In the genomic region with DNA sequence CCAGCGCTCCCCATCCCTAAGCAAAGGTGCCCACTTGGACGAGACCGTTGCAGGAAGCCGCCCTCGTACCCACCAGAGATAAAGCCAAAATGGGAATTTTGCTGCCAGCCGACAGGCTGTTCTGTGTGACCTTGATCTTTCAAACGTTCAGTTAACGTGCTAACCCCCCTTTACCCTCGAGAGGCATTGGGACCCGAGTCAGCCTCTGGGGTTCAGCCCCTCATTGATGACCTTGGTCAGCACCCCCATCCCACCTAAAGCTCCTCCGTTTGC, we compare ENCODE assay signal across 8 mouse cellular contexts. TPM values are rescaled to one million over a fixed set of nuclear protein-coding genes. Genes with fewer than 3 reads are reported as not detected.
DNase-seq lines count a peak whose midpoint lies in the region; ATAC-seq and TF ChIP-seq lines count a peak whose summit lies in the region.

No protein-coding gene starts in this region.

- no peak for DNase-seq in heart, embryonic 10.5 days (ENCODE audit: low spot score)
- DNase-seq in heart, postnatal 14 days = no peak
- DNase-seq in ES-E14 (ENCODE audit: low read depth, low spot score) (no peak), adipocyte (ENCODE audit: low spot score) (no peak)
- DNase-seq in liver, postnatal 0 days = no peak
- DNase-seq in layer of hippocampus, adult 8-10 months (ENCODE audit: low spot score in 2 of 2) = no peak

- H3K27me3 ChIP-seq in heart, embryonic 10.5 days (ENCODE audit: insufficient read depth, poor library complexity, severe bottlenecking) = no peaks in the 10 kb centered on the region
- no peaks in the 10 kb centered on the region for H3K27me3 ChIP-seq in heart, embryonic 15.5 days
- H3K27me3 ChIP-seq in liver, postnatal 0 days (ENCODE audit: insufficient read depth, low read length) = no peaks in the 10 kb centered on the region

- TF ChIP-seq EP300 in liver, postnatal 0 days (IDR thresholded peaks at IDR 0.05; ENCODE audit: low read depth) = no peak

- in situ Hi-C loops in ES-E14 (cut with MboI; ENCODE audit: low sequenced_read_pairs in 2 of 2, unreplicated experiment in 2 of 2) = no loop called here

- no peaks in the 10 kb centered on the region for H3K36me3 ChIP-seq in heart, embryonic 10.5 days
- no peaks in the 10 kb centered on the region for H3K36me3 ChIP-seq in ES-E14 (ENCODE audit: control insufficient read depth, insufficient read depth, low read length, poor library complexity, severe bottlenecking)
- no peaks in the 10 kb centered on the region for H3K36me3 ChIP-seq in heart, embryonic 15.5 days
- H3K36me3 ChIP-seq in liver, postnatal 0 days (replicated peaks; ENCODE audit: insufficient read depth, low read length) = no peaks in the 10 kb centered on the region

- H3K27ac ChIP-seq in heart, embryonic 10.5 days = peak overlapping the region; percentile 91
- H3K27ac ChIP-seq in ES-E14 (ENCODE audit: insufficient read depth, low read depth, low read length, poor library complexity, severe bottlenecking) = no peak overlapping the region
- peak overlapping the region; percentile 78 for H3K27ac ChIP-seq in heart, embryonic 15.5 days
- peak overlapping the region; percentile 7; the same call in 1 of the 2 replicates for H3K27ac ChIP-seq in liver, postnatal 0 days (ENCODE audit: low read depth)

- 5% methylated on average over 11 of the region's 11 CpGs for WGBS in heart, embryonic 10.5 days
- WGBS in heart, embryonic 15.5 days = 7% methylated on average over 11 of the region's 11 CpGs
- WGBS in liver, postnatal 0 days (ENCODE audit: insufficient replicate concordance) = 4% methylated on average over 11 of the region's 11 CpGs

- peaks cover 53% of the 10 kb centered on the region for H3K4me1 ChIP-seq in heart, embryonic 10.5 days
- peaks cover 2 to 6% of the 10 kb centered on the region in 2 experiments; a peak in 3 of 4 replicates for H3K4me1 ChIP-seq in ES-E14 (ENCODE audit: control insufficient read depth in 2 of 2, insufficient read depth in 2 of 2, low read length in 2 of 2, poor library complexity in 1 of 2)
- peaks cover 12% of the 10 kb centered on the region for H3K4me1 ChIP-seq in heart, embryonic 15.5 days (replicated peaks)
- H3K4me1 ChIP-seq in liver, postnatal 0 days (ENCODE audit: insufficient read depth) = peaks cover 36% of the 10 kb centered on the region

- intact Hi-C loops in heart, postnatal 14 days (cut with DNase I) = loop anchor here (5.0 kb wide), 1 partner anchor 63 kb away; no protein-coding TSS in a partner anchor

- no peaks in the 10 kb centered on the region for H3K9me3 ChIP-seq in heart, embryonic 10.5 days
- H3K9me3 ChIP-seq in ES-E14 (ENCODE audit: control insufficient read depth, insufficient read depth, low read depth, low read length) = no peaks in the 10 kb centered on the region
- no peaks in the 10 kb centered on the region for H3K9me3 ChIP-seq in heart, embryonic 15.5 days (replicated peaks)
- H3K9me3 ChIP-seq in liver, postnatal 0 days (ENCODE audit: low read length) = no peaks in the 10 kb centered on the region

- peak overlapping the region; percentile 68 for H3K9ac ChIP-seq in ES-E14 (ENCODE audit: insufficient read depth, low read depth, low read length, poor library complexity, severe bottlenecking)
- peak overlapping the region; percentile 57 for H3K9ac ChIP-seq in heart, embryonic 15.5 days
- peak overlapping the region; percentile 70 for H3K9ac ChIP-seq in liver, postnatal 0 days (replicated peaks)

- no peak for TF ChIP-seq CTCF in liver, postnatal 0 days (IDR thresholded peaks at IDR 0.05; ENCODE audit: low read depth)

- no peak for ATAC-seq in heart, embryonic 15.5 days (replicated peaks; ENCODE audit: insufficient number of reproducible peaks, insufficient read depth, low FRiP score, low read depth)
- no peak for ATAC-seq in liver, postnatal 0 days
- ATAC-seq in monocyte, adult 5-6 weeks (replicated peaks; ENCODE audit: insufficient number of reproducible peaks, low FRiP score, low TSS enrichment, poor library complexity, severe bottlenecking) = no peak

- H3K4me3 ChIP-seq in heart, embryonic 10.5 days = peak overlapping the region; percentile 85
- H3K4me3 ChIP-seq in ES-E14 (ENCODE audit: insufficient read depth in 1 of 2, low read depth in 1 of 2, low read length in 2 of 2, poor library complexity in 1 of 2, severe bottlenecking in 1 of 2) = peak overlapping the region; percentile 62 to 76
- H3K4me3 ChIP-seq in heart, embryonic 15.5 days = peak overlapping the region; percentile 79
- H3K4me3 ChIP-seq in liver, postnatal 0 days (ENCODE audit: low read depth, low read length) = peak overlapping the region; percentile 94

- peak overlapping the region; percentile 90 for H3K4me2 ChIP-seq in heart, embryonic 15.5 days
- peak overlapping the region; percentile 99 for H3K4me2 ChIP-seq in liver, postnatal 0 days (ENCODE audit: low read depth, low read length)

TF ChIP-seq in ES-E14, 5 proteins besides CTCF, POLR2A, EP300 and RAD21:
- TF ChIP-seq MAFK (IDR thresholded peaks at IDR 0.05; ENCODE audit: insufficient read depth, low read depth, low read length) (no peak), HCFC1 (IDR thresholded peaks at IDR 0.05; ENCODE audit: borderline replicate concordance, insufficient read depth, low read length) (no peak), ZC3H11A (IDR thresholded peaks at IDR 0.05; ENCODE audit: borderline replicate concordance, low read depth, low read length) (no peak), CHD2 (IDR thresholded peaks at IDR 0.05; ENCODE audit: low read depth, low read length) (no peak), ZNF384 (IDR thresholded peaks at IDR 0.05; ENCODE audit: low read depth, low read length) (no peak)

RNA-seq across cellular contexts. Expression of a gene that starts 0.7 kb away (rescaled TPM):
- polyA plus RNA-seq in heart, embryonic 10.5 days (2016; fragmentation: Nextera tagmentation; extraction: Ambion mirVana) = 10.9 and 13.2 TPM in 2 replicates
- 10 to 100 TPM; 10.7 to 11.9 TPM for total RNA-seq in heart, postnatal 14 days (2021)
- 1.5 and 2.1 TPM in 2 replicates for total RNA-seq in ES-E14 (2012; rRNA removed)
- polyA plus RNA-seq in heart, embryonic 15.5 days (2015; fragmentation: Nextera tagmentation; extraction: Ambion mirVana) = 6.1 and 10.9 TPM in 2 replicates
- 5.4 and 6.3 TPM in 2 replicates for polyA plus RNA-seq in liver, postnatal 0 days (2015; fragmentation: Nextera tagmentation; extraction: Ambion mirVana)
- total RNA-seq in monocyte, adult 5-6 weeks (2017) = 118 to 236 TPM (median 124 TPM) in 3 replicates
- 10 to 100 TPM; 67.2 to 81.3 (median 74.2) TPM for total RNA-seq in layer of hippocampus, adult 8-10 months (2022)
